Mouse (Mus musculus): ENCODE results near the gene Irgq.
"Not testable (repeated sequence)": the region's sequence is repeated elsewhere in the genome, so short reads cannot be mapped to it uniquely, and the experiment has no call there.

The Irgq gene

DNA sequence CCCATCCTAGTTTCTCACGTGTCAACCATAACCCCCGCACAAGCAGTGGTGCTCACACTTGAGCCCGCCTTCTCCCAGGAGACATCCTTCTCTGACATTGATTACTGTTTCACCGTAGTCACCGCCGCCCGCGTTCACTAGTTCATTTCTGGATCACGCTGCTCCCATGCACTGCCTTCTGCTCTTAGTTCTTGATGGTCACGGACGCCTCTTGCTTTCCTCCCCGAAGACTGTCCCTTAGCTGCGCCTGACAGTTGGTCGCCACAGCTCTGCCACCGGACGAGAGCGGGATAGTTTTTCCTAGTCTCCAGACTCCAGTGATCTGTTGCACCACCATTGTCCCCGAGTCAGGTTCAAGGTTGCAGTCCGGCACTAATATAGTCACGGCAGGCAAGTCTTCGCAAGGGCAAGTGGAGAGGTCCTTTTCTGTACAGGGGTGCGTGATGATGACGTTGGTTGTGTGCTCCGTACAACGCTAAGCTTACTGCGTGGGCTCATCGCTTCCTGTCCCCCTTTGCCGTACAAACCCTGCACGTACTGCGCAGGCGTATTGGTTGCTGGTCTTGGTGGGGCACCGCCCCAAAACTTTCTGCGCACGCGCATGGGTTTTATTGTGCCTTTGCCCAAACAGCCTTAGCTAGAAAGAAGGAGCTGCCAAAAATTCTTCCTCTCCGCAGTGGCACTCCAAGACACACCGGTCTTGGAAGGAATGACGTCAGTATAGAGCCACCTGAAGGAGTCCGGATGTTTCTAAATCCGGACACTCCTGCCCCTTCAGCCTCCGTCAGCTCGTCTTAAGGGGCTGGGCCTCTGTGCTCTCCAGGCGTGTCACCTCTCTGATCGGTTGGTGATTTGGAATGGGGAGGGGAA lies at the start of gene Irgq:
Irgq (plus strand) TSS at position 628 of the 870 bp plus-strand sequence.
- peak; percentile 99 for DNase-seq (ENCODE audit: low spot score)

DNA sequence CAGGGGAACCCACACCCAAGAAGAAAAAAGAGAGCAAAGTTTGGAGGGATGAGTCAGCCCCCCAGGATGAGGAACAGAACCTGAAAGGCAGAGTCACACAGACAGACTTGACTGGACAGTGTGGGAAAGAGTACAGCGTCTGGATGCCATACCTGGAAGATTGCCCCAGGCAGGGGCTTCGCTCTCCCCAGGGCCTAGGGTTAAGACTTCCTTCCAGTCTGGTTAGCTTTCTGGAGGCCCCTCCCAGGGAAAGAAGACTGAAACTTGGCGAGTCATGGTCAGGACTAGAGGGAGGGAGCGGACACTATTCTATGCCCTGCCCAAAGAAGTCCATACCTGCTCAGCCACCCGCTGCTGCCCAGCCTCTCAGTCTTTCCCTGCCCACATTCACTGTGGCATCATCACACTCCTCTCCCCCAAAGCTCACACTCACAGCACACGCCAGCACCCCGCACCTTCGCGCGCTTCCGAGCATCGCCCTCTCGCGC lies 49.5 kb upstream of the Irgq start:
- DNase-seq (ENCODE audit: low spot score): no peak

DNA sequence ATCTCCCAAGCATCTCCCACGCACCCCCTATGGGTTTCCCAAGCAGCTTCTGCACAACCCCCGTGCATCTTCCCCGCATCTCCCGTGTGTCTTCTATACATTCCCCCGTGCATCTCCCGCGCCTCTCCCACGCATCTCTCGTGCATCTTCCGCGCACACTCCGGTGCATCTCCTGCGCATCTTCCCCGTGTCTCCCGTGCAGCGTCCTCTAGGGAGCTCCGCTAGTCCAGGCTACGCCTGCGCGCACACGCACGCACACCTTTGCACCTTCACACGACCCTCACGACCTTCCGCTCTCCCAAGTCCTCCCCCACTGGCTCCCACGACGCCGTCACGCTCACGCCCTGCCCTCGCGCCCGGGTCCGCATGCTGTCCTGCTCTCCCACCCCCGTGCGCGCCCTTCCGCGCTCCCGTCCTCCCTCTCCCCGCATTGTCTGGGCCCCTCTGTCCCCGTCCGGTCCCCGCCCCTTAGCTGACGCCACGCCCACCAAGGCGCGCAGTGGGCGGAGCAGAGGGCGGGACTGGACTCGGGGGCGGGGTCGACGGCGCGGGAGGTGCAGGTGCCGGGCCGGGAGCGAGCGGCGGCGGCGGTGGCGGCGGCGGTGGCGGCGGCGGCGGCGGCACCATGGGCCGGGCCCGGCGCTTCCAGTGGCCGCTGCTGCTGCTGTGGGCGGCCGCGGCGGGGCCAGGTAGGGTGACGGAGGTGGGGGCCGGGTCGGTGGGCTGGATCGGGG lies 48.8 kb upstream of the Irgq start, which contains the start of gene Cadm4:
Cadm4 (plus strand) TSS at position 550 of the 734 bp plus-strand sequence.
- peak; percentile 87 for DNase-seq (ENCODE audit: low spot score)

DNA sequence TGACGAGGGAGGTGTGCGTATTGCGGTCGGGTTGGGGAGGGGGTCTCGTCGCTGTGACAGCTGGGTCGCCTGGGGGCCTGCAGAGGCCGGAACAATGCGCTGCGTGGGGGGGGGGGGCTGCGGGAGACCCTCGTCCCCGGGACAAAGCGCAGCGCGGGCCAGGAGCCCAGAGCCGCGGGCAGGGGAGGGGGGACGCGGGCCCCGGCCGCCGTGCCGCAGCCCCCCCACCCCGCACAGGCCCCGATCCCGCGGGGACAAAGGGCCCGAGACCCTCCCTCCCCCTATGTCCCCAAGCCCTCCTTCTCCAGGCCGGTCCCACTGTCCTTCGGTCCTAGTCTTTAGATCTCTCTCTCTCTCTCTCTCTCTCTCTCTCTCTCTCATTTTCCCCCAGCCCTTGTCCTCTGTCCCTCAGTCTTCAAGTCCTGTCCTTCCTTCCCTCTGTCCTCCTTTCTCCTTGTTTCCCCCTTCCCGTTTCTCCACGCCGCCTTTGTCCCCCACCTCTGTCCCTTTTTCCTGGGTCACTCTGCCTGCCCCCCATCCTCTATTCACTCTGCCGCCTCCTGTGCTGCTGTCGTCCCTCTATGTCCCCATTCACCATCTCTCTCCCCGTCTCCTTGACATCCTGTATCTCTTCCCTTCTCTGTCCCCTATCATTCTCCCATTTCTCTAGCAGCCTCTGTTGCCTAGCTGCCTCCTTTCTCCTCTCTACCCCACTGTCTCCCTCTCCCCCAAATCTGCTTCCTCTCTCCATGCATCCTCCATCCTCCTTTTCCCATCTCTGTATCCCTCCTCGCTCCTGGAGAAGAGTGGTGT lies 48.1 kb upstream of the Irgq start:
- DNase-seq (ENCODE audit: low spot score): no peak

DNA sequence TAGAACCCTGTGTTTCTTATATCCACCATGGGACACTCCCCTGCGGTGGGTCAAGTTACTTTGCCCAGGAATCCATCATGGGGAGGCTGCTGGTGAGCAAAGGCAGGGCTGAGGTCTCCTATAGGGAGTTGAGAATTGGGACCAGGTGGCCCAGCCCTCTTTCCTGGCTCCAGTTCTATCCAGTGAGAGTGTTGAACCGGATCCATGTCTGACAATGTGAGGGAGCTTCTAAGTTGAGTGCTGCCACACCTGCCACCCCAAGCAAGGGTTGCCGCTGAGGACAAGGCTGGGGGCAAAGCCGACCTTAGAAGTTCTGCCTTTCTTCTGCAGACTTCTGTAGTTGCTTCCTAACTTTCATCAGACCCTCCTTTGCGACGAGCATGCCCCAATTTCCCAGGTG lies 47.2 kb upstream of the Irgq start:
- DNase-seq (ENCODE audit: low spot score): not testable (repeated sequence)

DNA sequence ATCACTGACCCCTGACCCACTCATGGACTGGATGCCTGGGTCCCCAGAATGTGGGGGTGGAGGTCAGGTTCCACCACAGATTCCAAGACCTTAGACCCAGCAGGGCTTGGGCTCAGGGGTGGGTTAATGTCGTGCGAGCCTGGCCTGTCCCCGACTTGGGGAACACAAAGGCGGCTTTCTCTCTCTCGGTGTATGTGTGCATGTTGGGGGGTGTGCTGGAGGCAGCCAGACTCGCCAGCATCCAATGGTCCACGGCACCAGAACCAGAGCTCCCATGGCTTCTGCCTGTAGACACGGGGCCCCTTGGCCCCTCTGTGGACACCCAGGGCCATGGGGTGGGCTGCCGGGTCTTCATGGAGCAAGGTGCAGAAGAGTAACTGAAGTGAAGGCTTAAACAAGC lies 45.0 kb upstream of the Irgq start:
- DNase-seq (ENCODE audit: low spot score): no peak

DNA sequence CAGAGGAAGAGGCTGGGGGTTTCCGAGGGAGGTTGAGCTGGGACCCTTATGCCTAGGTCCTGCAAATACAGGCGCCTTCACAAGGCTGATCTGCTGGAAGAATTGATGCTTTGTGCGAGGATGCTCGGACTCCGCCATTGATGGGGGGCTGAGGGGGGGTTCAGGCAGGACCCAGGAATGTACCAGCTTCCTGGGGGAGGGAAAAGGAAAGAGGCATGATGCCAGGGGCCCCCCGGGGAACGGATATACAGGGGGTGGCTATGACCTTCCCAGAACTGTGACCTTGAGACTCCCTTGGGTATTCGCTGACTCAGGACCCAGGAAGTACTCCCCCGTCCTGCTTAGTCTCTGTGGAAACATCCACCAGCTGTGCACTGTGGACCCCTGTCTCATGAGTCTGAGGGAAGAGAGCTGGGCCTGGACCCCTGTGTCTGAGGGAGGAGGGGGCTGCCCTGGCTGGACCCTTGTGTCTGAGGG lies 43.8 kb upstream of the Irgq start:
- DNase-seq (ENCODE audit: low spot score): no peak

DNA sequence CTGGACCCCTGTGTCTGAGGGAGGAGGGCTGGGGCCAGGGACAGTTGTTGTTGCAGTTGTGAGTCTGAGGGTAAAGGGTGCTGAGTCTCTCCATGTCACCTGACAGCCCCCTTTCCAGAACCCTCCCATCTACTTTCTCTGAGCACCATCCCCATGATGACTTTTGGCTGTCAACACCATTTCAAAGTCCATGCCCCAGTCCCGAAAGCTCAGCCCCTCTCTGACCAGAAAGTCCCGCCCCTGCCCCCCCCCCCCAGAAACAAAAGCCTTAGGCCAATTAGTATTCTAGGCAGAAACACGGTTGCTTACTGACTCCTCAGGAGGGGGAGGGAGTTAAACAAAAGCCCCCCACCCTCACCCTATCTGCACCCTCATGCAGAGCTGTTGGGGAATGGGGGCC lies 43.1 kb upstream of the Irgq start:
- DNase-seq (ENCODE audit: low spot score): no peak

DNA sequence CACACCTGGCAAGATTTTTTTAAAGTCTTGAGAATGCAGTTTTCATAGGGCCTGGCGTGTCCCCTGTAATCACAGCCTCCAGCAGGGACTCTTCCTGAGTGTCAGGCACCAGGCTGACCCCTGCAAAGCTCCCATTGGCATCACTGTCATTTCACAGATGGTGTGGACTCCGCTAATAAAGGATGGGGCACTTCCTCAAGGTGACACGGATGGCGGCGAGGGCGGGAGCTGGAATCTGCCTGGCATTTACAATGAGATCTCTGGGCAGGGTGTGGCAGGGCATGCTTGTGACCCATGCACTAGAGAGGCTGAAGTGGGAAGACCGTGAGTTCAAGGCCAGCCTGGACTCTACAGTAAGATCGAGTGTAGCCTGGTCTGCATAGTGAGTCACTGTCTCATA lies 42.2 kb upstream of the Irgq start:
- DNase-seq (ENCODE audit: low spot score): no peak

DNA sequence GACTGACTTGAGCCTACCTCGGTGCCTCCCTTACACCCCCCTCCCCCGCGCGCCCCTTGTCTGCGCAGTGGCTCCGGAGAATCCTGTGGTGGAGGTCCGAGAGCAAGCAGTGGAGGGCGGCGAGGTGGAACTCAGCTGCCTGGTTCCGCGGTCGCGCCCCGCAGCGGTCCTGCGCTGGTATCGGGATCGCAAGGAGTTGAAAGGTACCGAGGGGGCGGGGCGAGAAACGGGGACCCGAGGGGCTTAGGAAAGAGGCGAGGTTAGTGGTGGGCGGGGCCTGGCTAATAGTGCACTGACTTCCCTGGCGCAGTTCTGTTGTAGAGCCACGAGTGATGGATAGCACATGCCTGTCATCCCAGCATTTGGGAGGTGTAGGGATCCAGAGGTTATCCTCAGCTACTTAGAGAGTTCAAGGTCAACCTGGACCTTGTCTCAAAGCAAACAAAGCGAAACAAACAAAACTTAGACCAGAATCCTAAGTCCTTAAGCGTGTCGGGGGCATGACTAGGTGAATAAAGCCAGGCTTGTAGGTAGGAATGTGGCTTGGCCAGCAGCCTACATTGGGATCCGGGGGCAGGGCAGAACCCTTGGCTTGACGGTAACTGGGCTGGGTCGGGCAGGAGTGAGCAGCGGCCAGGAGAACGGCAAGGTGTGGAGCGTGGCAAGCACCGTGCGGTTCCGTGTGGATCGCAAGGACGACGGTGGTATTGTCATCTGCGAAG lies 30.5 kb upstream of the Irgq start:
- no peak for DNase-seq (ENCODE audit: low spot score)

DNA sequence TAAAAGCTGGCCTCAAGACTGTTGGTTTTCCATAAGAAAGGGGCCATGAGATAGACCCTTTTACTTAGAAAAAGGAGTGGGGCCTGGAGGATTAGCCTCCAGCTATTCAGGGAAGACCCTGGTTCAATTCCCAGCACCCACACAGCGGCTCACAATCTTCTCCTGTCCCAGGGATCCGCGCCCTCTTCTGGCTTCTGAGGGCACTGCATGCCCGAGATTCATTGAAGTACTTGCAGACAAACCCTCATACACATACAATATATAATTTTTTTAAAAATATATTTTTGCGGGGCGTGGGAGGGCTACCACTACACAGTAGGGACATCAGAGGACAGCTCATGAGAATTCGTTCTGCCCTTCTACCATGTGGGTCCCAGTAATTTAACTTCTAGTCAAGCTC lies 29.6 kb upstream of the Irgq start:
- no peak for DNase-seq (ENCODE audit: low spot score)

DNA sequence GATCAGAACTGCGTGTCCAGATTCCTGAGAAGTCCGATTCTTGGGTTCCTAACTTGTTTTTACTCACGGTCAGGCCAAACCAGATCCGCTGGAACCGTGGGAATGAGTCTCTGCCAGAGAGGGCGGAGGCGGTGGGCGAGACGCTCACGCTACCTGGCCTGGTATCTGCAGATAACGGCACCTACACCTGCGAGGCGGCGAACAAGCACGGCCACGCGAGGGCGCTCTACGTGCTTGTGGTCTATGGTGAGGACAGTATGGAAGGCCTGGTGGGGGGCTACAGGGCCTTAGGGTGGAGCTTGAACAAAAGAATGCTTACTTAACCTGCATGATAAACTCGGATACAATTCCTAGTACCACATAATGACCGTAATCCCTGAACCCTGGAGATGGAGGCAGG lies 29.0 kb upstream of the Irgq start:
- DNase-seq (ENCODE audit: low spot score): no peak

DNA sequence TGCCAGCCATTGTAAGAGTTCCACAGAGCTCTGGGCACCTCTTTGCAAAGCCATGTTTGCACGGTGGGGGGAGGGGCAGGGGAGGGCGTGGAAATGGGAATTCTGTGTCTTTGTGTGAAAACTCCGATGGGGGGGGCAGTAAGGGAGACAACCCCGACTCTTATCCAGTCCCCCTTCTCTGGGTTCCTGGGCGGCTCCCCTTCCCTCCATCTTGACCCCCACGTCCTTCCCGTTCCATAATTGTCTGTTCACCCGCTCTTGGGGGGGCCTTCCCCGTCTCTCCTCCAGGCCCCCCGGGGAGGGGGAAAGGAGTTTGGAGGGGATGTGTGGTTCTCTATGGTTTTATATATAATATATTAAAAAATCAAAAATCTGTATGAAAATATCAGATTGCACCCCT lies 26.5 kb upstream of the Irgq start:
- DNase-seq (ENCODE audit: low spot score): no peak

DNA sequence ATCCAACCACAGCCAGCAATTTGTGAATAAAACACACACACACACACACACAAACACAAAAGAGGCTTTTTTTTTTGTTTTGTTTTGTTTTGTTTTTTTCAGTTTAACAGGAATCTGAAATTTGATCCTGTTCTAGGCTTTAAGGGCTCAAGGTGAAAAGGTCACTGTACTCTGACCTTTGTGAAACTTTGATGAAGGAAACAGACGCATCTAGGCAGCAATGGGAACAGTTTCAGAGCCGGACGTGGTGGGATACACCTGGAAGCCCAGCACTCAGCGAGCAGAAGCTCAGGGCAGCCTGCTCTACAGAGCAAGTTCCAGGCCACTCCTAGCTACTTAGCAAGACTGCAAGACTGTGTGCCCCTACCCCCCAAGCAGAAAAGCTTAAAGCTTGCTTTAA lies 25.6 kb upstream of the Irgq start:
- no peak for DNase-seq (ENCODE audit: low spot score)

DNA sequence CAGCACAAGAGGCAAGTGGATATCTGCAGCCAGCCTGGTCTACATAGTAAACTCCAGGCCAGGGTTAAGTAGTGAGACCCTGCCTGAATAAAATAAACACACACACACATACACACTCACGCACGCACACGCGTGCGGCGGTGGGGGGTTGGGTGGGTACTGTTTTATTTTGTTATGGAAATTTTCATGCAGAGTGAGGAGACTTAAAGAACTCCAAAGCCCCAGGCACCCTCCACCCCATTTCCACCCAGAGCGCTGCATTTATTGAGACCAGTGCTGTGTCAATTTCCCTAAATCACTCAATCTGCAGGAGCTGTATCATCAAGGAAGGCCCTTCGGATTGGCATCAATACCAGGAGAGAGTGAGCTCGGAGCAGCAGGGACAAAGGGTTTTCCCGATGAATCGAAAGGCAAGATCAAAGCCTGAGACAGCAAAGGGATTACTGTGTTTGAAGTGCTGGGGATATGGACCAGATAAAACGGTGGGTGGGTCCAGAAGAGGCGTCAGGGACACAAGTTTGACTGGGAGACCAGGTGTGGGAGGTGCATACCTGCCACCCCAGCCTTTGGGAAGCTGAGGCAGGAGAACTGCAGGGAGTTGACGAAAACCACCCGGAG lies 24.9 kb upstream of the Irgq start:
- DNase-seq (ENCODE audit: low spot score): no peak

DNA sequence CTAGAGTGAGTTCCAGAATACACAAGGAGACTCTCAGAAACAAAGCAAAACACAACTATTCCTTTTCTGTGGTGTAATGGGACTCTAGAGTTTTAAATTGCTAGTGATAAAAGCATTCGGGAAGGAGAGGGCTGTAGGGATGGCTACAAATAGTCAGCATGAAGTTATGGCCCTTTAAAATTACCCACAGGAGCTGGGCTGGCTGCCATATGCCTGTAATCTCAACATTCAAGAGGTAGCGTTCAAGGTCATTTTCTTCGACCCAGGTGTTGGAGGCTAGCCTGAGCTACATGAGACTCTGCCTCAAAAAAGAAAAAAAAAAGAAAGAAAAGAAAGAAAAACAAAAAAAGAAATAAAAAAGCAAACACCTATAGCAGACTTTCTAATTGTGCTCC lies 24.4 kb upstream of the Irgq start:
- DNase-seq (ENCODE audit: low spot score): no peak

DNA sequence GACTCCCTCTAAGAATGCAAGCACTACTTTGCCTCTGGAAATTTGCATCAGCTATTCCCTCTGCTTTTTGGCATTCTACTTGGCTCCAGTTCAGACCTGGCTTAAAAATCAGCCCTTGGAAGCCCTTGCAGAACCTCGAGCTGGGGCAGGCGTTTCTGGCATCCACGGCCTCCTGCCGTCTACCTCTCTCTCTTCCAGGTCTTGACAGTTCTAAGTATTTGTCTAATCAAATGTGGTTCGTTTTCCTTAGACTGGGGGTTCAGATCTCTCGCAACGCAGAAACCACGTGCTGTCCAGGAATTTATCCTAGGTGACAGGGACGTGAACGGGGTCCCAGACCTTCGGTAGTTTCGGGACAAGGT lies 24.0 kb upstream of the Irgq start:
- DNase-seq (ENCODE audit: low spot score): no peak

DNA sequence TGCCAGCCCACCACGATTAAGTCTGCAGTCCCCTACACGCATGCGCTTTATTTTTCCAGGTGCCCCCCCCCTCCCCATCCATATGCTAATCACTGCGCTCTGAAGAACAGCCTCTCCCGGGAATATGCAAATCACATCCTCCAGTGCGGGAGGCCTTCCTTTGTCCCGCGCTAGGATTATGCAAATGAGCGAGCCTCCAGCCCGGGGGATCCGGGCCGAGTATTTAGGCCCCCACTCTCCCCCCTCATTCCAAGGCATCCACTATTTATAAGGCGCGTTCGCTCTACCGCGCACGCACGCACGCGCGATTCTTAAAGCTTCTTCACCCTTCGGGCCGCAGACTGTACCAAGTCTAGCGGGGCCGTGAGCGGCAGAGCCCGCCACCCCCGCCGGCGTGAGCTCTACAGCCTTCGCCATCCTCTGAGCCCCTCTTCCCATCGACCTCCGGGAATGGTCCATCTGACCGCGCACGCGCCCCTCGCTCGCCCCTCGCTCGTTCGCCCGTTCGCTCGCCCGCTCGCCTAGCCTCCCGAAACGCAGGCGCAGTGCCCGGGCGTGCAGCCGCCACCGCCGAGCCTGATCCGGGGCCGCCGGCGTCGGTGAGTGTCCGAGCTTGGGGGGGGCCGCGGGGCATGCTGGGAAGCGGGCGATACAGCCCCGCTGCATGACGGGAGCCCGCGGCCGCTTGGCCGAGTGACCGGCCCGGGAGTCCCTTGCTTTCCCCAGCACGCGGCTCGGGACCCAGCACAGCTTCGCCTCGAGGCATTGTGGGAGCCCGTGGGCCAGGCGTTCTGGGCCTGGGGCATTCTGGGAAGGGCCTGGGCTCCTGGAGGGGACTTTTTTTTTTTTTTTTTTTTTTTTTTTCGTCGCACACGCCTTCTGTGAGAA lies 23.4 kb upstream of the Irgq start, which contains the start of gene Zfp428:
Zfp428 (plus strand) TSS at position 169 of the 888 bp plus-strand sequence.
- peak; percentile 83 for DNase-seq (ENCODE audit: low spot score)

DNA sequence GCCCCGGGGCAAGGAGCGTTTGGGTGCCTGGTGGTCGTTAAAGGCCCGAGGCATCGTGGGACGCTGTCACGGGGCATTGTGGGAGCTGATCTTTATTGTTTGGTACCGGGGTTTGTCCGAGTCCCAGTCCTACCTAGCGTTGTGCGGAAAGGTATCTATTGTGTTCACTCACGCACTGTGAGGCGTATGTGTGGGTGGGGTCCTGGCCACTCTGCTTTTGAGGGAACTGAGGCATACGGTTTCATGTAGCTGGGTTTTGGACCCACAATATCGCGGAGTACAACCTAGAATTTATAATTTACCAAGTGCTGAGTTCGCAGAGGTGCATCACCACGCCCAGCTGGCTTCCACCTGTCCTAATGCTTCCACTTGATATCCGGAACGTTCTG lies 22.8 kb upstream of the Irgq start:
- DNase-seq (ENCODE audit: low spot score): no peak

DNA sequence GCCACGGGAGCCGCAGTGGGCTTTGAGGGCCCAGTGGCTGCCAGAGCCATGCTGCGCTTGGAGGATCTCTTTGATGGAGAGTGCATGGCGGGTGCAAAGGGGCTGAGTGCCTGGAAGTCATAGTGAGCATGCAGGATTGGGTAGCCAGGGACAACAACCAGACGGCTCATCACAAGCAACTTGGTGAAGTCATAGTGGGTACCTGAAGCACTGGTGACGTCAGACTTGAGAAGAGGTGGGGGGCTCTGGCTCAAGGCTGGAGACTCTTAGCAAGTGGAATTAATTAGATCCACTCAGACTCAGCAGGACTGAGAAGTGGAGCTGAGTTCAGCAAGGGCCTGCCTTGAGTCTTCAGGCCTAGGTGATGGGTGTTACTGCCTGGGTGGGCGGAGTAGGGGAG lies 18.1 kb upstream of the Irgq start, which contains the start of gene AC161166.1:
AC161166.1 (minus strand) TSS at position 101 of the 400 bp plus-strand sequence.
- DNase-seq (ENCODE audit: low spot score): no peak
